Mouse (Mus musculus) lung, adult 18-20 months (tissue): ENCODE results near the gene Pop4.
A peak's percentile ranks its signal among the peaks of the same experiment; 100 is the strongest.
"Not testable (repeated sequence)": the region's sequence is repeated elsewhere in the genome, so short reads cannot be mapped to it uniquely, and the experiment has no call there.

ENCODE experiments used
- DNase-seq, 2 experiments: peaks; one replicate each; pipeline ENCODE4 v3.0.0; 2022; ENCODE audit warnings: mixed read lengths in 2 of 2

Gene Pop4

DNA sequence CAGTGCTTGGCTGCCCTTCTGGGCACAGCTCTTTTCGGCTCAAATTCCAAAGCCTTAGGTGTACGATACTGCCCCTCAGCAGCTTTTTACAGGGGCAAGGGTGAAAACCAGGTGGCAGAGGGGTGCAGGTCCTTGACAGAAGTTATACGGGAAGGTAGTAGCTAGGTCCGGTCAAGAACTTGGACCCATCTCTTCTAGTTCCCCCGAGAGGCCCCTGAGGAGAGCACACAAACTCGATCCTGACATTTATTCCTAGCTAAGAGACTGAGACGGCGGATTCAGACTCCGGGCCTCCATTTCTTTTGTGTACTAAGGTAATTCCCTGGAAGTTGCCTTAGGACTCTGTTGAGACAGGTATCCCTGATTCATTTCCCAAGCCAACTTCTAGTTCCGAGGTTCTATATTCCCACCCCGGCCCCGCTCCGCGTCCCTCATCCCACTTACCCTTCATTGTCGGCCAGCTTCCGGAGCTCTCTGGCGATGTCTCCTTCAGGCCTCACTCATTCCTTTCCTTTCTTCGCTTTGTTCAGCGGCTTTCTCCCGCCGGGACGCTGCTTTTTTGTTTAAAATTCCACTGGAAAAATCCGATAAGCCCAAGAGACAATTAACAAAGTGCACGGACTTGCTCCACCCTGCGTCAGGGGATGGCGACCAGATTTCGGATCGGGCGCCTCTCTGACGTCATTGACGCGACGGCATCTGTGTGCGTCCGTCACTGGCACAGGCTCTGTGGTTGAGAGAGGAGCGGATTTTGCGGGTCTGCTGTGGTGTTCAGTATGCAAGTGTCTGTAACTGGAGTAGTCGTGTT, at the start of gene Pop4:
Gene Pop4 (minus strand): TSS at position 721 of the 808 bp plus-strand sequence.
- DNase-seq, result peak; percentile 87 to 89

DNA sequence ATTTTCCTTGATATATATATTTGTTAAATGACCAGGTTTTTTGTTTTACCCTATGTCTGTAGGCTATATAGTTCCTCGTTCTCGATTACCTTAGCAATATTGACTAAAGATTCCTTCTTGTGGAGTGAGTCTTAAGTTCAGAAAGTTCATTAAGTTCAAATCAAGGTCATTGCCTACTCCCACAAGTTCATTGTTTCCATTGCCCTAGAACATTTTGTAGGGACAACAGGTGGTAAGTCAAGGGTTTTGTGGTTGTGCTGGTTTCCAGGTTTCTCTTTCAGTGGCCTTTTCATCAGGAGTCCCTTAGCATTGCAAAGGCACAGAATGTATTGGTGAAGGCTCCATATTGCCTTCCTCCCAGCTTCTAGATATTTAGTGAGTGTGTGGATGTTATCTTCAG, 49.4 kb upstream of the Pop4 start:
- no peak for DNase-seq

DNA sequence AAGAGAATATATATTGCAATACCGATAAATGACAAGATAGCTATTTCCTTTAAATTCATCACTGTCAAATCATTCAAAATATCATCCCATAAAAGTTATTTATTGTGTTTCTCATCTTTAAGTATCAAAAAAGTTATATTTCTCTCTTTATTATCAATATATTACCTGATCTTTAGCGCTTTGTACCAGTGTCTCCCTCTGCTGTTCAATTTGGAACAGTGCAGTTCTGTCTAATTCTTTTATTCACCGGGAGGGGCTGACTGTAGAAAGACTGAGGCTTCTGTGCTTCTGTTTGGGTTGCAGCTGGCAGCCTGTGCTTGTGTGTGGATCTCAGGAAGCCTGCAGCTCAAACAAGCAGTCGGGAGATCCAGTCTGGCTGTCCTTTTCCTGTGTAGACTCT, 11.0 kb upstream of the Pop4 start:
- not testable (repeated sequence) for DNase-seq

DNA sequence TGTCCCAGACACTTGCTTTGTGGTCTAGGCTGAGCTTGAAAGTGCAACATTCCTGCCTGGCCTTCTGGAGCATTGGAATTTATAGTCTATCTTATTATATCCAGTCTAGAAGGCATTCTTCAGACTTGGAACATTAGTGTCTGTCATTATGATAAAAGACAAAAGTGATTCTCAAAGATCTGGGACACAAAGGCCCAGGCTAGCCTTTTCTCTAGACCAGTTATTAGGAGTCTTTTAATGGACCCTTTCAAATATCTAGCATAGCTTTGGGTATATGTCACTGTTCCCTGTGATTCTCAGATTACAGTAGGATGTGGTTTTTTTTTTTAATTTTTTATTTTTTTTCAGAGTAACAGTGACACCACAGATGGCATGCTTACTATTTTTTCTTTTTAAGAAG, 1.3 kb upstream of the Pop4 start:
- no peak for DNase-seq

DNA sequence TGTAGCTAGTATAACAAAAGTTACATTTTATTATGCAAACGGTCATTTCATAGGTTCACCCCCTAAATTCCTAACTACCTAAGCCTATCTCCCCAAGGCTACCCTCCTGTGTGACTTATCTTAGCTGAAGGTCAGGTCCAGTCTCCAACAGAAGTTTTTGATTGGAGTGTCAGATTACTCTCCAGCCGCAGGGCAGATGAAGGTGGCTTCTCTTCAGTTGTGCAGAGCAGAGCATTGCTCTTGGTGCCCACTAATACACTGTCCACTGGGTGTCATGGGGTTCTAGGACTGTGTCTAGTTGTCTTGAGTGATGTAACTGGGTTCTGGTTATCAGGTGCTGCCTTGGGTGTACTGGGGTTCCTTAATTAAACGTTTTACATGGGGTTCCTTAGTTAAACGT, 636 bp upstream of the Pop4 start:
- no peak for DNase-seq

DNA sequence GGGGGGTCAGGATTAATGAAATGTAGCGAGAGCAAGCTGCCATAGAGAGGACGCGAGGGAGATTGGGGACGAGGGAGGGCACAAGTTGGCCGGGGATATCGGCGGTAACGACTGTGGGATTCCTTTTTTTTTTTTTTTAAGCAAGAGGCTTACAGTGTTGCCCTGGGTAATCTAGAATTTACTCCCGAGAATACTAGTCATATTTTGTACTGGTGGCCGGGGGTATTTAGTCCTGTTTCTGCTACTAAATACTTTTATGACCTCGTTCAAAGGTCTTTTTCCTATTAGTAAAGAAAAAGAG, 238 bp upstream of the Pop4 start:
- no peak for DNase-seq

DNA sequence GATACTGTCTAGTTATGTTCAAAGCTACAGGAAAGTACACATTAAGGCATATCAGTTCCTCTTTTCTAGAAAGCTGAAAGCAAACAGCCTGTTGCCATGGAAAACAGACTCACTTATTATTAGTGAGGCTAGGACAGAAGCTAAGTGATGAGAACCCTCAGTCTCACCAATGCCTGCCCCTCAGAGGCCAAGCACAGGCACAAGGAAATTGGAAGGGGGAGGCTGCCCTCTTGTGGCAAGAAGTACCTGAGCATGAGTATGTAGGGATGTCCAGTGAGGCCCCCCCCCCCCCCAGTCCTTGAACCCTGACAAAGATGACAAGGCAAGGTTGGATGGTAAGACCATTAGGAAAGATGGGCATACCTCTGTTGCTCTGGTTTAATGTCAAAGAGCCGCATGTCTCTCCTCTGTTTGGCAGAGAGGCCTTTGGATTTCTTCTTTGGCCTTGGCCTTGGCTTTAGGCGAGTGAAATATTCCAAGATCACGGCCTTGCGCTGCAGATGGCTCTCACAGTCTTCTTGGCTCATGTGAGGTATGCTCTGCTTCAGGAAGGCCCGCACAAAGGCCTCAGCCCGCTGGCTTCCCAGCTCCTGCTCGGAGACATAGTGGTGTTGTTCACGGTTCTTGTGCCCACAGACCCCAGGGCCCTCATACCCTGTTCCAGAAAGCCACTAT, 4.1 kb downstream of the Pop4 start:
- DNase-seq, result peak; percentile 14 to 20

DNA sequence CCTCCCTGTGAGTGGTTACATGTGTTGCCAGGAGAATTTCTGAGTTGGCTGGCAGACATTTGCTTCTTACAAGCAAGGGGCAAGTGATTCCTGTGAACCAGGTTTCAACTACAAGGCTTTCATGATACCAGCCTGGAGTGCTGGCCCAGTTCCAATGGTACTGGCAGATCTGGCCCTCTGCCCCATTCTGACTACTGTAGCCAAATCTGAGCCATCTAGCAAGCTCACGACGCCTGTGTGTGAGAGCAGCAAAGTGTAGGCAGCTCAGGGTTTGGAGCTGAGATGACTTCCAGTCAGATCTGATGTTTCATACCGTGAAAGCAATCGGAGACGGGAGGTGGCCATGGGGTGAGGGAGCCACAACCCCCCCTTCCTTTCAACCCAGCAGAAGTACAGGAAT, 8.8 kb downstream of the Pop4 start:
- no peak for DNase-seq

DNA sequence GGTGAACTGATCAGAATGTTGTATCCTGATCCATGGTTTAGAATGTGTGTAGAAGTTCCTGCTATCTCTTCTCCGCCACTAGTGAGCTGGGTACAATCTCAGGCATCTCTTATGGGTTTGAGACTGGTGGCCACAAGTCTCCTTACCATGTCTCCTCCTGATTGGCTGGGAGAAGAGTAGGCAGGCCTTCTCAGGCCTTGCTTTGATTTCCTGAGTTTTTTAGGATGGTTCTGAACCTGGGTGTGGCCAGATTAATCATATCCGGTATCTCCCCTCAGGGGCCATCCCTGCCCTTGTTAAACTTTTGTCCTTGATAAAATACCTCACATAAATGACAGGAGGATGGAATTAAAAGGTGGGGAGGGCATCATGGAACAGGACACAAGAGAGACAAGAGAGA, 11.6 kb downstream of the Pop4 start:
- no peak for DNase-seq

DNA sequence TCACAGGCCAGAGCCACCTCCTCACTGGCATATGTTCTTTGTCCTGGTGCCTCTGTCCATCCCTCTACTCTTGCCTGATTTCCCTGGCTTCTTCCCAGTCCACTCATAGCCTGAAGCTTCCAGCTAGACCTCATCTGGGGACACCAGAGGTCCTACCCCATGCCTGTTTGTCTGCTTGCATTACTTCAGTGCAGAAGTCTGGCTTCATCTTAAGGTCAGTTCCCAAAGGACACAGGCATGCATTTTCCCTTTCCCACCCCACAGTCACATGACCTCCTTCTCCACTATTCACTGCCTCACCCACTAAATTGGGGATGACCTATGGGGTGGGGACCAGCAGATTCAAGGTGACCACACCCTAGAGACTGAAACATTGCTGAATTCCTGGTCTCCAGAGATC, 17.8 kb downstream of the Pop4 start:
- DNase-seq, result no peak

DNA sequence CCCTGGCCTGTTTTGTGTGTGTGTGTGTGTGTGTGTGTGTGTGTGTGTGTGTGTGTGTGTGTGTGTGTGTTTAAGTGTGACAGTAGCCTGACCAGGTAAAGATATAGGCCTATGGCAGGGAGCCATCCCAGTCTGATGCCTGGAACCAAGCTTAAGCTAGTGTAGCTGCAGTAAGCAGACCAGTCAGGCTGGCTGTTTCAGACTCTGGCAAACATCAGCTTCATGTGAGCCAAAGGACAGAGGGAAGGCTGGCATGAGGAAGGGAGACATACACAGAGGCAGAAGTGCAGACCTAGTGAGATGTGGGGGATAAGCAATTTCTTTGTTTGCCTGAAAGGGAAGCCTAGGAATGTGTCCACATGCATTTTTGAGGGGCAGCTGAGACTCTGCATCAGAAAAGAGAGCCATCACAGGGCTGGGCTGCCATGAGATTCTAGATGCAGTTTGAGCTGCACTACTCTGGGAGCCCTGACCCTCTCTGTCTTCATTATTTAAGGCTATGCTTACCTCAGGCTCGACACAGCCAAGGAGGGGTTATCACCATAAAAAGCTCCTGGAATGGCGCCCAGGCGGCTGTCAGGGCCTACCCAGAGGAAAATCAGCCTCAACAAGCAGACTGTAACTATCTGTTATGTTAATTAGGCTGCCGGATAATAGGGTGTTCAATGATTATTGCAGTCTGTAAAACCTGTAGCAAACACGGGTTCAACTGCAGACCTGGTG, 19.6 kb downstream of the Pop4 start:
- DNase-seq, result no peak

DNA sequence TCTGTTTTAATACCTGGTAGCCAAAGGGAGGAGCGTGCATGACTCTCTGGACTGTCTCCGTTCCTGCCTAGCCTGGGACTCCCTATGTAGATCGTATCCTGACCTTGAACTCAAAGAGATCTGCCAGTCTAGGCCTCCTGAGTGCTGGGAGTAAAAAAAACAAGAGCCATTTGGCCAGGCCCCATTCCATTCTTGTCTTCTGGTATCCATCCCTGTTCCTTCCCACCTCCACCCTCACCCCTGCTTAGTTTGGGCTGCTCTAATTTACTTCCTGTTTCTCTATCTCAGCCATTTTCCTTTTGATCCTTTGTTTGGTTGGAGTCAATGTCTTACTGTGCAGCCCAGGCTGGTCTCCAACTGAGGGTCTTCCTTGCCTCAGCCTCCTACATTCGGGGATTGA, 28.8 kb downstream of the Pop4 start:
- DNase-seq, result no peak

DNA sequence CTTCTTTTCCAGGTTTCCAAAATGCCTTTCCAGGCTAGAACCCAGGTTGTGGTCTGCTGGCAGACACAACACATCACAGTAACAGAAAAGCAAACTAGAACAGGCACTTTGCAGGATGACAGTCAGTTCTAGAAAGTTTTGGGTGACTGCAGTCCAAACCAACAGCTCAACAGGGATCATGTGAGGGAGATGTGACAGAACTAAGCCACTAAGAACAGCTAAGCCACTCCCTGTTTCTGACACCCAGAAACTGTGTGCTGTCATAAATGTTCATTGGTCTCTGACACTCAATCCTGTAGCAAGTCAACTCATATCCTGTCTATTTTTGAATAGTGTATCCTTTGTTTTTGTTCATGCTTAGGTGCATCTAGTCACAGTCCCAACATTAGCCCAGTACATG, 34.1 kb downstream of the Pop4 start:
- no peak for DNase-seq

DNA sequence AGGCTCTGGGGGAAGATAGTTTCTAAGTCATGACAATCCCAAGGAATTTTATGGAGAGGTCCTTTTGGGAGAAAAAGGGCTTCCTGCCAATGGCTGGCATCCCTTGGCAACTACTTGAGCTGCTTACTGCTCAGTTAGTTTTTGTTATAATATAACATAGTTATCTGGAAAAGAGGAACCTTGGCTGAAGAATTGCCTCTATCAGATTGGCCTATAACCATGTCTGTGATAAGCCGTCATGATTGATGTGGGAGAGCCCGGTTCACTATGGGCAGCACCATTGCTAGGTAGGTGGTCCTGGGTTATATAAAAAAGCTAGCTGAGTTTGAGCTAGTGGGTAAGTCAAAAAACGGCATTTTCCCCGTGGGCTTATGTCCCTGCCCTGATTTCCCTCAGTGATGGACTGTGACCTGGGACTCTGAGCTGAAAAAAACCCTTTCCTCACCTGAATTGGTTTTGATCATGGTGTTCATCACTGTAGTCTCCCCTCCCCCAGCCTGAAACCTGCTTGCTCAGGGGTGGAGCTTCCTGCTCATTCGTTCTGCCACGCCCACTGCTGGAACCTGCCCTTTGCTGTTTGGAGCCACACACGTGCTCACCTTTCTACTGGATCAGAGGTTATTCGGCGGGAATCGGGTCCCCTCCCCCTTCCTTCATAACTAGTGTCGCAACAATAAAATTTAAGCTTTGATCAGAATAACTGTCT, 34.7 kb downstream of the Pop4 start:
- DNase-seq, result no peak

DNA sequence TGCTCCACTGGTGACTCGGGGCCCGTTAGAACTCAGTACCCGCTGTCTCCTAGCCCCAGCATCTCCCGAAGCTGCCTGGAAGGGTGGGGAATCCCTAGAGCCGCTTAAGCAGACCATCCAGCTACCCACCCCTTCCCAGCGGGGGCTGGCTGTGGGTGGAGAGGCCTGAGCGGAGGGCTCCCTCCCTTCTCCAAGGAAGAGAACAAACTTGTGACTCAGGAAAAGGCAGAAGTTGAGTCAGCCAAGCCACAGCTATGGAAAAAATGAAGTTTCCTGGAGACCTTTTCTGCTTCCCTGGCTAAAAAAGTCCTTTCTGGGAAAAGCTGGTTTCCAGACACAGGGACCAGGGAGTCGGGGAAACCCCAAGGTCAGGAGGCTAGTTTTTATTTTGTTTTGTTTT, 40.9 kb downstream of the Pop4 start:
- DNase-seq, result peak; percentile 15 to 22

DNA sequence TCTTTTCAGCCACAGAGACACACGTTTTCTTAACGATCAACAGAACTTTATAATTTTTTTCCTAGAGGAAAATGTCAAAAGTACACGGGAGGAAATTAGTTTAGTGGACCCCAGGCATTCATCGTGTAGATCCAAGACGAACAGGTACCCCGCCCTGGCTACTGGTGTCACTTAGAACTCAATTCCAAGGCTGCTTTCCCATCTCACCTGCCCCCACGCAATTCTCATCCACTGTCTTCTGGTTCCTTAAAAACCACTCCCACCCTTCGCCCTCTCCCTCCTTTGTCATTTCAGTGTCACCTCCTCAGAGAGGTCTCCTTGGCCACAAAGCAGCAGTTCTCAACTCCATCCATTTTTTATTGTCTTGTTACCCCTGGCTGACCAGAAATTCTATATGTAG, 42.9 kb downstream of the Pop4 start:
- DNase-seq, result no peak

DNA sequence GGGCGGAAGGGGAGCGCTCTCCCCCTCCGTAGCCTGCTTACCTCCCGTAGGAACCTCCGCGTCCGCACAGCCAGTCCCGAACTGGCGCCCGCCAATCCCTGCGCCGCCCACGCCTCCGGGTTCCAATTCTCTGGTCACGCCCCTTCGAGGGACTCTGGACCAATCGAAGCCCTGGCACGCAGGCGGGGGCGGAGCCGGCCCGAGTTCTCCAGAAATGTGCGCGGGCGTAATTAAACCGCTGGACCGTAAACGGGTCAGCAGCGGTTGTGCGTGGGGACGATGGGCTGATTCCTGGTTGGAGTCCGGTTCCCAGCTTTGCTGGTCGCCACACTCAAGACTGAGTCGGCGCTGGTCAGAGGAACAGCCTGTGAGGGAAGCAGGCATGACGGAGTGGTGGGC, 43.3 kb downstream of the Pop4 start, which contains the start of gene Plekhf1:
Gene Plekhf1 (minus strand): TSS at position 117 of the 399 bp plus-strand sequence.
- DNase-seq, result peak; percentile 92 to 93

DNA sequence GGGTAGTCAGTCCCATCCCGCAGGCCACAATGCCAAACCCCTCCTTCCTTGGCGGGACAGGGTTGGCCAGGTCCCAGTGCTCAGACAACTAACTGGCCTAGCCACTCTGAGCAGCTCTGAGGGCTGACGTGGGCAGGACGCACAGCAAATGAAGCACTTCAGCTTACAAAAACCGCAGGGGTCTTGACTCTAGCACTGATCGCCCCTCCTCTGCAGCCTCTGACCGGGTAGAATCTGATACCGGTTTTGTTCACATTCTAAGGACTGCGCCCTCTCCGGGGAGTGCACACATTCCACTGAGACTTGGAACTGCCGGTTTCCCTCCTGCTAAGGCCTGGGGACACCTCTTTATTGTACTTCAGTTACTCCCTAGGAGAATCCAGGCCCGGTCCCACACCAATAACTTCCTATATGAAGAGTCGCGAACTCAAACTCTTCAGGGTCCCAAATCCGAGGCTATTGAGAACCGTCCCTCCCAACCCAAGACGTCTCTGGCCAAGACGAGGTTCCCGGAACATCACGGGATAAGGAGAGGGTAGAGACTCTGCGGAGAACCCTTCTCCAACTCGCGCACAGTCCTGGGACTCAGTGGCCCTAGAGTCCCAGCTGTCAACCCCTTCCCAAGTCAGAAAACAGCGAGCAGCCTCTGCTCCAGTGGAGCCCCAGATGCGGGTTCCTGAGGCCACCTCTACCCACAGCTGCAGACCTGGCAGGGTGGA, 43.9 kb downstream of the Pop4 start:
- peak; percentile 82 to 86 for DNase-seq

DNA sequence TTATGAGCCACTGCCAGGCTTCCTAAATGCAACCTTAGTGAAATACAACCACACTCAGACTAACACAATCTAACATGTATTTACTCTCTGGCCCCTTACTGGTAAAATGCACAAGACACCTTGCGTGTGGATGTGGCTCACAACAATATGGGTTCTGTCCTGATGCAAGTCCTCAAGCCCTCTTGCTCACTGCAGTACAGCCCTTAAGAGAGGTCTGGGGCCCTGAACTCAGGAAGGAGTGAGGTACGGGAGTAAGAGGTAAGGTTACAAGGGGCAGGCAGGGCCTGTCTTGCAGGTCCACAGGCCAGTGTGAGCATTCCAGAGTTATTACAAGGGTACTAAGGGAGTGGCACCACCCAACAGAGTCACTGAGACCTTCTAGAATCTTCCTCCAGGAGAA, 45.0 kb downstream of the Pop4 start:
- peak in 1 of 2 experiments; percentile 6 for DNase-seq

DNA sequence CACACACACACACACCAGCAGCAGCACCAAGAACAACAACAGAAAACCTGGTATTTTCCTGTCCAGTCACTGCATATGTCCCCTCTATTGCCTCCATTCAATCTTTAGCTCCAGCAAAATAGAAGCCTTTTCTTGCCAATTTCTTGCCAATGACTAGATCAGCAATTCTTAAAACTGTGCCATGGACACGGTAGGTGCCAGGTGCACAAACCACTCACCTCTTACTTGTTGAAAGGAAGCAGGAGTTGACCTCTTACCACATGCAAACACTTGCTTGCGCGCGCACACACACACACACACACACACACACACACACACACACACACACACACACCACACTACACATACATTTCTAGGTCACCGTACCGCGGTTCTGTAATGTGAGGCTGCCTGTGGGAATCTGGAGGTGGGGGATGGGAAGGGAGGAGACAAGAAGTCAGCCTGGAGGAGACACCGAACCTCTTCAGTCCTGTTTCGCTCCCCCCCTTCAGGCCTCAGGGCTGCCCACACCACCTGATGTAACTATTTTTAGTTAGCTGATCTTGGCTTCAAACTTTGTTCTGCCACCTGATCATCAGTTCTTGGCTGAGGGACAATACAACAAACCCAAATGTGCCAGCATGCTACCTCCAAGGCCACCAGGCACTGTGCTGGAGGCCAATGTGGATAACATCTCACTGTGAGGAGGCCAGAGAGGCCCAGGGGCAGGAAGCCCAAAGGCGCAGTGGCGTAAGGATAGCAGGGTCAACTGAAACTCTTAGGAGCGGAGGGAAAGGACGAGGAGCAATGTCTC, 46.5 kb downstream of the Pop4 start:
- DNase-seq, result peak; percentile 21 to 35

DNA sequence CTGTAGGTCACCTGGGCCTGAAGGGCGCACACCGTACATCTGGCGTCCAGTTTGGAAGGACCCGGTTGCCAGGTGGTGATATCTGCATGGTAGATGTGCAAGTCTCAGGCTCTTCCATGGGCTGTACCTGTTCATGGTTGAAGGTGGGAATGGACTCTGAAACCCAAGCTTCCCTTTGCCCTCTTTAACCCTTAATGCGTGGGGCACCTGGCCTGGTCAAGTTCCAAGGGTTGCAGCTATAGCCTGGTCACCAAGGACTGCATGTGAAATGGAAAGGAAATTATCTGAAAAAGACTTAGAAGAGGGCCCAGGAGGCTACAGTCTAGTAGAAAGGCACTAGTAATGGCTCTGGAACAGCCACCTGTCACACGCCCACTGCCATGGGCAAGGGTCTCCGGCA, 50.4 kb downstream of the Pop4 start:
- DNase-seq, result no peak

DNA sequence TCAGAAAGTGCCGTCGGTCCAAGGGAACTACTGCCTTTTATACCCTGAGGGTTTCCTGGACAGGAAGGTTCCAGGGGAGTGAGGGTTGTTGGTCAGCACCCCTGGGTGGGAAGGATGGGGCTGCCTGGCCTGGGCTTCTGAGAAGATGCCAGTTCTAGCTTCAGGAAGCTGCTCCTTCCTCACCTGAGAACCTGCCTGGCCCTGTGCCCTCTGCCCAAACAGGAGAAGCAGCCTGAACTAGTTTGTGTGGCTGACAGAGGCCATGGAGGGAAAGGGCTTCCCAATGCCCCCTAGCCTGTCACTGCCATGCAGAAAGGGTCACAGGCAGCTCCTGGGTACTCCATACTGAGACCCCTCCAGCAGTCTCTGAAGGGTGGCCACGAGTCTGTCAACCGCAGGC, 51.7 kb downstream of the Pop4 start:
- no peak for DNase-seq
